Mouse (Mus musculus): ENCODE data around the gene Abca1.

Gene Abca1

GRCm38 (mm10) chr4:53159767-53160166 is at the start of gene Abca1:
Gene Abca1, minus strand, starts transcription at chr4:53159895.
- DNase-seq (ENCODE audit: low read depth, low spot score) = peak; percentile 89

- no peak for DNase-seq (ENCODE audit: low read depth, low spot score)
Observed at GRCm38 (mm10) chr4:53204482-53204881, 44.8 kb upstream of the Abca1 start.

- no peak for DNase-seq (ENCODE audit: low read depth, low spot score)
Observed at GRCm38 (mm10) chr4:53203595-53204400, 44.1 kb upstream of the Abca1 start.

GRCm38 (mm10) chr4:53200276-53200675 is 40.6 kb upstream of the Abca1 start:
- no peak for DNase-seq (ENCODE audit: low read depth, low spot score)

GRCm38 (mm10) chr4:53197842-53198241 is 38.1 kb upstream of the Abca1 start:
- DNase-seq (ENCODE audit: low read depth, low spot score) = no peak

- peak; percentile 81 for DNase-seq (ENCODE audit: low read depth, low spot score)
Observed at GRCm38 (mm10) chr4:53196058-53196771, 36.5 kb upstream of the Abca1 start.

GRCm38 (mm10) chr4:53187071-53187470 is 27.4 kb upstream of the Abca1 start:
- no peak for DNase-seq (ENCODE audit: low read depth, low spot score)

- no peak for DNase-seq (ENCODE audit: low read depth, low spot score)
Observed at GRCm38 (mm10) chr4:53186573-53186972, 26.9 kb upstream of the Abca1 start.

GRCm38 (mm10) chr4:53186141-53186540 is 26.4 kb upstream of the Abca1 start:
- DNase-seq (ENCODE audit: low read depth, low spot score) = no peak

- DNase-seq (ENCODE audit: low read depth, low spot score) = no peak
Observed at GRCm38 (mm10) chr4:53181479-53181878, 21.8 kb upstream of the Abca1 start.

- no peak for DNase-seq (ENCODE audit: low read depth, low spot score)
Observed at GRCm38 (mm10) chr4:53179308-53179820, 19.7 kb upstream of the Abca1 start.

- DNase-seq (ENCODE audit: low read depth, low spot score) = no peak
Observed at GRCm38 (mm10) chr4:53178489-53178888, 18.8 kb upstream of the Abca1 start.

GRCm38 (mm10) chr4:53177696-53178095 is 18.0 kb upstream of the Abca1 start:
- no peak for DNase-seq (ENCODE audit: low read depth, low spot score)

- no peak for DNase-seq (ENCODE audit: low read depth, low spot score)
Observed at GRCm38 (mm10) chr4:53174906-53175305, 15.2 kb upstream of the Abca1 start.

GRCm38 (mm10) chr4:53170403-53170802 is 10.7 kb upstream of the Abca1 start:
- DNase-seq (ENCODE audit: low read depth, low spot score) = no peak

- DNase-seq (ENCODE audit: low read depth, low spot score) = no peak
Observed at GRCm38 (mm10) chr4:53165231-53165630, 5.5 kb upstream of the Abca1 start.

- DNase-seq (ENCODE audit: low read depth, low spot score) = peak; percentile 19
Observed at GRCm38 (mm10) chr4:53159176-53159575, 519 bp downstream of the Abca1 start.

GRCm38 (mm10) chr4:53158634-53159033 is 1.1 kb downstream of the Abca1 start:
- DNase-seq (ENCODE audit: low read depth, low spot score) = peak; percentile 73

GRCm38 (mm10) chr4:53155471-53155870 is 4.2 kb downstream of the Abca1 start:
- DNase-seq (ENCODE audit: low read depth, low spot score) = no peak

GRCm38 (mm10) chr4:53153711-53154110 is 6.0 kb downstream of the Abca1 start:
- DNase-seq (ENCODE audit: low read depth, low spot score) = no peak

- DNase-seq (ENCODE audit: low read depth, low spot score) = no peak
Observed at GRCm38 (mm10) chr4:53153061-53153460, 6.6 kb downstream of the Abca1 start.

- DNase-seq (ENCODE audit: low read depth, low spot score) = no peak
Observed at GRCm38 (mm10) chr4:53152655-53153054, 7.0 kb downstream of the Abca1 start.

- DNase-seq (ENCODE audit: low read depth, low spot score) = no peak
Observed at GRCm38 (mm10) chr4:53150516-53150915, 9.2 kb downstream of the Abca1 start.
